Mouse (Mus musculus) embryonic facial prominence, embryonic 15.5 days (tissue): Measurements from ENCODE around the gene Fggy. TPM values are rescaled to one million over a fixed set of nuclear protein-coding genes. Genes with fewer than 3 reads are reported as not detected.

Source experiments
- ATAC-seq: fragments of 200-750 bp; cut with Nextera tagmentation; 2 replicates; pipeline ENCODE4 v1.8.0; 2017; ENCODE audit warnings: low read depth, moderate TSS enrichment; ENCODE audit not compliant: insufficient number of reproducible peaks, low FRiP score, low TSS enrichment
- H3K27ac ChIP-seq: fragments of 300-500 bp; sonication (generic); replicated peaks from 2 replicates; pipeline ENCODE4 v1.5.1; 2015; ENCODE audit warnings: mild to moderate bottlenecking, inconsistent platforms
- H3K27me3 ChIP-seq: fragments of 300-500 bp; sonication (generic); 2 replicates; pipeline ENCODE4 v1.6.1; 2015; ENCODE audit warnings: inconsistent platforms
- H3K36me3 ChIP-seq: fragments of 300-500 bp; sonication (generic); 2 replicates; pipeline ENCODE4 v1.6.1; 2015; ENCODE audit warnings: mild to moderate bottlenecking, inconsistent platforms
- H3K4me1 ChIP-seq: fragments of 300-500 bp; sonication (generic); 2 replicates; pipeline ENCODE4 v1.6.1; 2015; ENCODE audit warnings: inconsistent platforms
- H3K4me2 ChIP-seq: fragments of 300-500 bp; sonication (generic); replicated peaks from 2 replicates; pipeline ENCODE4 v1.6.1; 2015; ENCODE audit warnings: mild to moderate bottlenecking, inconsistent platforms
- H3K4me3 ChIP-seq: fragments of 300-500 bp; sonication (generic); replicated peaks from 2 replicates; pipeline ENCODE4 v1.5.1; 2015; ENCODE audit warnings: mild to moderate bottlenecking, inconsistent platforms
- H3K9ac ChIP-seq: fragments of 300-500 bp; sonication (generic); 2 replicates; pipeline ENCODE4 v1.6.1; 2015; ENCODE audit warnings: inconsistent platforms
- H3K9me3 ChIP-seq: fragments of 300-500 bp; sonication (generic); replicated peaks from 2 replicates; pipeline ENCODE4 v1.6.1; 2016; ENCODE audit warnings: inconsistent platforms
- WGBS: fragments of 180-500 bp; shearing (Covaris S2); methylation state at CpG from one replicate; pipeline ENCODE4 v1.1.7; 2015; 5-methylcytosine and 5-hydroxymethylcytosine counted together
- polyA plus RNA-seq: library from polyadenylated mRNA; unstranded; fragments of >200 nt; fragmentation: Nextera tagmentation; extraction: Ambion mirVana; gene quantifications from 2 replicates; pipeline ENCODE4 v1.2.1, GENCODE M21; 2015

Fggy gene
- polyA plus RNA-seq, 1 experiment from 2014 or later = 9.6 TPM

GRCm38 (mm10) chr4:95666896-95667295 is 109.6 kb downstream of the Fggy start:
- no peaks in the 10 kb centered on the region for H3K9me3 ChIP-seq
- no peak overlapping the region for H3K4me2 ChIP-seq
- H3K4me3 ChIP-seq = no peak overlapping the region
- no peaks in the 10 kb centered on the region for H3K36me3 ChIP-seq
- no peak for ATAC-seq
- H3K27ac ChIP-seq = no peak overlapping the region
- 81% methylated on average over 2 of the region's 2 CpGs for WGBS
- no peak overlapping the region for H3K9ac ChIP-seq
- no peaks in the 10 kb centered on the region for H3K27me3 ChIP-seq
- no peaks in the 10 kb centered on the region for H3K4me1 ChIP-seq

- Histone ChIP-seq H3K27me3 (no peaks in the 10 kb centered on the region), H3K27ac (no peak overlapping the region), H3K4me3 (no peak overlapping the region), H3K9ac (no peak overlapping the region), H3K36me3 (no peaks in the 10 kb centered on the region), H3K9me3 (no peaks in the 10 kb centered on the region), H3K4me1 (no peaks in the 10 kb centered on the region), H3K4me2 (no peak overlapping the region)
- whole genome bisulfite sequencing = 88% methylated on average over 1 of the region's 1 CpGs
- no peak for ATAC-seq
Measured at GRCm38 (mm10) chr4:95667595-95667994, 110.3 kb downstream of the Fggy start.

GRCm38 (mm10) chr4:95668543-95668942 is 111.2 kb downstream of the Fggy start:
- no peak overlapping the region for H3K9ac ChIP-seq
- H3K4me2 ChIP-seq = no peak overlapping the region
- no peak overlapping the region for H3K4me3 ChIP-seq
- ATAC-seq = no peak
- no peak overlapping the region for H3K27ac ChIP-seq
- no peaks in the 10 kb centered on the region for H3K9me3 ChIP-seq
- no peaks in the 10 kb centered on the region for H3K4me1 ChIP-seq
- no peaks in the 10 kb centered on the region for H3K36me3 ChIP-seq
- 84% methylated on average over 3 of the region's 3 CpGs for WGBS
- no peaks in the 10 kb centered on the region for H3K27me3 ChIP-seq

- Histone ChIP-seq H3K4me1 (no peaks in the 10 kb centered on the region), H3K4me2 (no peak overlapping the region), H3K27me3 (no peaks in the 10 kb centered on the region), H3K9ac (no peak overlapping the region), H3K9me3 (no peaks in the 10 kb centered on the region), H3K4me3 (no peak overlapping the region), H3K27ac (no peak overlapping the region), H3K36me3 (no peaks in the 10 kb centered on the region)
- no peak for ATAC-seq
- WGBS = 44% methylated on average over 2 of the region's 2 CpGs
Measured at GRCm38 (mm10) chr4:95669336-95669735, 112.0 kb downstream of the Fggy start.

GRCm38 (mm10) chr4:95670559-95670958 is 113.3 kb downstream of the Fggy start:
- no peak for ATAC-seq
- H3K27ac ChIP-seq = no peak overlapping the region
- no peaks in the 10 kb centered on the region for H3K36me3 ChIP-seq
- no peak overlapping the region for H3K4me2 ChIP-seq
- no peaks in the 10 kb centered on the region for H3K27me3 ChIP-seq
- H3K9me3 ChIP-seq = no peaks in the 10 kb centered on the region
- H3K4me3 ChIP-seq = no peak overlapping the region
- no peaks in the 10 kb centered on the region for H3K4me1 ChIP-seq
- 63% methylated on average over 3 of the region's 3 CpGs for WGBS
- no peak overlapping the region for H3K9ac ChIP-seq

- Histone ChIP-seq H3K36me3 (no peaks in the 10 kb centered on the region), H3K27ac (no peak overlapping the region), H3K9me3 (no peaks in the 10 kb centered on the region), H3K4me3 (no peak overlapping the region), H3K27me3 (no peaks in the 10 kb centered on the region), H3K9ac (no peak overlapping the region), H3K4me1 (no peaks in the 10 kb centered on the region), H3K4me2 (no peak overlapping the region)
- 100% methylated on average over 1 of the region's 1 CpGs for WGBS
- ATAC-seq = no peak
Measured at GRCm38 (mm10) chr4:95672039-95672438, 114.7 kb downstream of the Fggy start.

- Histone ChIP-seq H3K27me3 (no peaks in the 10 kb centered on the region), H3K9me3 (no peaks in the 10 kb centered on the region), H3K4me3 (no peak overlapping the region), H3K9ac (no peak overlapping the region), H3K4me1 (0 out of 2 replicates have a peak, but pooled peaks cover 3% of the 10 kb centered on the region), H3K27ac (no peak overlapping the region), H3K36me3 (no peaks in the 10 kb centered on the region), H3K4me2 (no peak overlapping the region)
- ATAC-seq = no peak
- WGBS = 59% methylated on average over 2 of the region's 2 CpGs
Measured at GRCm38 (mm10) chr4:95676390-95676789, 119.1 kb downstream of the Fggy start.

GRCm38 (mm10) chr4:95680756-95681449 is 123.6 kb downstream of the Fggy start:
- H3K36me3 ChIP-seq = no peaks in the 10 kb centered on the region
- WGBS = 83% methylated on average over 5 of the region's 5 CpGs
- H3K27me3 ChIP-seq = no peaks in the 10 kb centered on the region
- H3K4me3 ChIP-seq = no peak overlapping the region
- no peak overlapping the region for H3K4me2 ChIP-seq
- no peak overlapping the region for H3K27ac ChIP-seq
- no peak overlapping the region for H3K9ac ChIP-seq
- peaks cover 7% of the 10 kb centered on the region; the same call in 1 of the 2 replicates for H3K4me1 ChIP-seq
- H3K9me3 ChIP-seq = no peaks in the 10 kb centered on the region
- no peak for ATAC-seq

GRCm38 (mm10) chr4:95684522-95685080 is 127.3 kb downstream of the Fggy start:
- Histone ChIP-seq H3K9ac (no peak overlapping the region), H3K27me3 (no peaks in the 10 kb centered on the region), H3K4me1 (peaks cover 4% of the 10 kb centered on the region; the same call in 1 of the 2 replicates), H3K4me2 (no peak overlapping the region), H3K9me3 (no peaks in the 10 kb centered on the region), H3K4me3 (no peak overlapping the region), H3K27ac (no peak overlapping the region), H3K36me3 (no peaks in the 10 kb centered on the region)
- ATAC-seq = peak; percentile 88
- WGBS = 30% methylated on average over 4 of the region's 4 CpGs

GRCm38 (mm10) chr4:95686775-95687174 is 129.5 kb downstream of the Fggy start:
- Histone ChIP-seq H3K9me3 (no peaks in the 10 kb centered on the region), H3K36me3 (no peaks in the 10 kb centered on the region), H3K4me2 (no peak overlapping the region), H3K27ac (no peak overlapping the region), H3K4me3 (no peak overlapping the region), H3K27me3 (no peaks in the 10 kb centered on the region), H3K4me1 (peaks cover 4% of the 10 kb centered on the region; the same call in 1 of the 2 replicates), H3K9ac (no peak overlapping the region)
- WGBS = 81% methylated on average over 2 of the region's 2 CpGs
- ATAC-seq = no peak

- 87% methylated on average over 5 of the region's 5 CpGs for WGBS
- H3K4me3 ChIP-seq = no peak overlapping the region
Measured at GRCm38 (mm10) chr4:95687350-95687749, 130.0 kb downstream of the Fggy start.

GRCm38 (mm10) chr4:95688159-95688558 is 130.9 kb downstream of the Fggy start:
- no peaks in the 10 kb centered on the region for H3K27me3 ChIP-seq
- no peaks in the 10 kb centered on the region for H3K9me3 ChIP-seq
- peaks cover 4% of the 10 kb centered on the region; the same call in 1 of the 2 replicates for H3K4me1 ChIP-seq
- no peak overlapping the region for H3K9ac ChIP-seq
- WGBS = 87% methylated on average over 4 of the region's 4 CpGs
- ATAC-seq = no peak
- H3K27ac ChIP-seq = no peak overlapping the region
- H3K4me3 ChIP-seq = no peak overlapping the region
- no peak overlapping the region for H3K4me2 ChIP-seq
- H3K36me3 ChIP-seq = no peaks in the 10 kb centered on the region

More at GRCm38 (mm10) chr4:95687350-95687749, 130.0 kb downstream of the Fggy start:
- Histone ChIP-seq H3K36me3 (no peaks in the 10 kb centered on the region), H3K9me3 (no peaks in the 10 kb centered on the region), H3K27ac (no peak overlapping the region), H3K9ac (no peak overlapping the region), H3K4me2 (no peak overlapping the region), H3K4me1 (peaks cover 4% of the 10 kb centered on the region; the same call in 1 of the 2 replicates), H3K27me3 (no peaks in the 10 kb centered on the region)
- ATAC-seq = no peak
